Mouse (Mus musculus) kidney, postnatal 25 days (tissue): ENCODE measurements at regions not wholly inside any gene's neighbourhood (a gene's known extent, or its start where the extent isn't known, plus 50 kb on each side); places are given as distances from the start of the nearest gene placed in this dataset.
"Not testable (repeated sequence)": the region's sequence is repeated elsewhere in the genome, so short reads cannot be mapped to it uniquely, and the experiment has no call there.

Experiments used
- DNase-seq, 2 experiments: peaks; one replicate each; pipeline ENCODE4 v3.0.0; 2021; ENCODE audit warnings: mixed read lengths in 2 of 2

DNA sequence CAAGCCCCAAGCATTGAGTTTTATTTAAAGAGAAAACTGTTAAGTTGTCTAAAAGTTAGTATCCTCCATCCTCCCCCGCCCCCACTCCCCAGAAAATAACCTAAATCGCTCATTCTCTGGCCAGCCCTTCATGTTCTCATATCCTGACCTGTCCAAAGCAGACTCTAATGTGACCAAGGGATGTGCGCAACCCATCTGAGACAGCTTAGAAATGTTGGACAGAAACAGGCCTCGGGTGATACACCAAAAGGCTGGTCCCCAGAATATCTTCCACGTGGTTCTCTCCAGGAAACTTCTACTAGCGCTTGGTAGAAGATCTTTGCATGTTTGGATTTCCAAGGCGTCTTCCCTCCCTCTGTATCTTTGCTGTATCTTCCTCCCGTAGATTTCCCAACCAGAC is 482.8 kb downstream of the Tns1 start:
- DNase-seq: no peak

- DNase-seq: no peak
These were observed 483.4 kb downstream of the Tns1 start for GRCm38 (mm10) chr1:73640726-73641451.

GRCm38 (mm10) chr1:73635709-73636108 is 488.5 kb downstream of the Tns1 start:
- DNase-seq: no peak

- DNase-seq: no peak
These were observed 489.4 kb downstream of the Tns1 start for GRCm38 (mm10) chr1:73634871-73635270.

DNA sequence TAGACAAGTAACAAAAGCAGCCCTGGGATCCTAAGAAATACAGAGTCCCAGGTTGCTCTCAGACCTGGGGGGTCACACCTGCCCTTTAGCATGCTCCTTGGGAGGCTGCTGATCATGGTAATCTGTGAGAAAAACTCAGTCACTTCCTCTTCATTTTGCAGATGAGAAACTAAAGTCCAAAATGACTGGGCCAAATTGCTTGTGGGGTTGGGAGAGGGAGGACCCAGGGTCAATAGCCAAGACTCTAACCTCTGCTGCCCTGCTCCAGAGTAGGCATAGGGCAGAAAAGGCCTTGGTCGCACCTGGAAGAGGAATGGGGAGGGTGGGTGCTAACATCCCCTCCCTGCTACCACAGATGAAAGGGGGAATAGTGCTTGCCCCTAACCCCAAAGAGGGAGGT is 491.2 kb downstream of the Tns1 start:
- no peak for DNase-seq

- DNase-seq: peak; percentile 27 to 57
These were observed 493.9 kb downstream of the Tns1 start for GRCm38 (mm10) chr1:73630363-73630762.

GRCm38 (mm10) chr1:73625365-73625764 is 498.9 kb downstream of the Tns1 start:
- no peak for DNase-seq

GRCm38 (mm10) chr1:73621121-73621520 is 503.1 kb downstream of the Tns1 start:
- not testable (repeated sequence) for DNase-seq

DNA sequence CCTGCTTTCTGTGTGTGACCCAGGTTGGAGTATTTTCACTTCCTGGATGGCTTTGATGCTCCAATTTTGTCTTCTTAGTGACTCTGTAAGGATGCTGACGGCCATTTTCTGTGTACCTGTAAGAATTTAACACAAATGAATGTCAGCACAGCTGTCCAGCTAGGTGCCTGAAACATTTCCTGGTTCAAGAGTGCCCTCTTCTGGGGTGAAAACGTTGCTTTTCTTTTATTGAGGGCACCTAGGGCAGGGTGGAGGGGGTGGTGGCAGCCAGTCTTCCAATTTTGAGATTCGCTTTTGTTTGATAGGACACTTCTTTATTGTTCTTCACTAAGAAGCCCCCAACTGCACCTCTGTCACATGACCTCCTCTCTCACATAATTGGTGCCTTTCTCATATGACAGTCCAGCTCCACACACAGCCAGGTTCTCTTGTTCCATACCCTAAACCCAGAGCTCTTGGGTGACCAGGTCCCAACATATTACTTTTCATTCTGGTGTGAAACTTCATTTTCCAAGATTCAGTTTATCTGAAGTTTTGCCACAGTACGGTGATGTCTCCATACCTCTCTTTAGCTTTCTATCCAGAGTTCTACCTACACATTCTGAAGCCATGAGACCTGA is 505.6 kb downstream of the Tns1 start:
- DNase-seq: peak; percentile 59 to 81

GRCm38 (mm10) chr1:73593653-73594385 is 530.4 kb downstream of the Tns1 start:
- no peak for DNase-seq

GRCm38 (mm10) chr1:73591342-73592099 is 532.7 kb downstream of the Tns1 start:
- DNase-seq: peak; percentile 77 to 81

DNA sequence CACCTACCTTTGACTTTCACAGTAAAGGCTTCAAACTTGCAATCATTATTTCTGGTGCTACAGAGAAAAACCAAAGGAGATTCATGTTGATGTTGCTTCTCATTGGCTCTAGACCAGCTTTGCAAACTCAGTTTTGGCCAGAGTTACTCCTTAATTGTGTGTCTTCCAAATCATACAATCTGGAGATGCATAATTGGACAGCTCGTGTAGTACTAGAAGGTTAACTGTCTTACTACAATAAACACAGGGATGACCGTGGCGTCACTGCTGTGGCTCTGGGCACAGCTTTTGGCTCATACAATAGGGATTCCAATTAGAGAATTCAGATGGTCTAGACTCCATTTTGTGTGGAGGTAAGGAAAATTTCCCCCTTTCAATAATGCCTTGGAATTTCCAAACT is 544.6 kb downstream of the Tns1 start:
- DNase-seq: no peak

DNA sequence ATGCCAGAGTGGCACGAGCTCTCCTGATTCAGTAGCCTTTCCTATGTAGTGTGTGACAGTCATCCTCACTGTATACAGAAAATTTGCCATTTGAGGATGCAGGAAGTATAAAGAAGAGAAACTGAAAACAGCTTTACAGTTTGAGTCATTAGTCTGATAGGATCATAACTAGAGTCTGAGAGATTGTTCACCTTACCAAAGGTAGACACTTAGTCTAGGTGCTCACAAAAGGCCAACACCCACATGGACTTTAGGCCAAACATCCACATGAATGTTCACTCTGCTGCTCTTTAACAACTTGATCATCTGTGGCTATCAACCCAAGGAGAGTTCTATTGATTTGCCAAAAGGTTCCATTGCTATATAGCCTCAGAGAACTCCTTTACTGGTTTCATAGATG is 547.2 kb downstream of the Tns1 start:
- no peak for DNase-seq

DNA sequence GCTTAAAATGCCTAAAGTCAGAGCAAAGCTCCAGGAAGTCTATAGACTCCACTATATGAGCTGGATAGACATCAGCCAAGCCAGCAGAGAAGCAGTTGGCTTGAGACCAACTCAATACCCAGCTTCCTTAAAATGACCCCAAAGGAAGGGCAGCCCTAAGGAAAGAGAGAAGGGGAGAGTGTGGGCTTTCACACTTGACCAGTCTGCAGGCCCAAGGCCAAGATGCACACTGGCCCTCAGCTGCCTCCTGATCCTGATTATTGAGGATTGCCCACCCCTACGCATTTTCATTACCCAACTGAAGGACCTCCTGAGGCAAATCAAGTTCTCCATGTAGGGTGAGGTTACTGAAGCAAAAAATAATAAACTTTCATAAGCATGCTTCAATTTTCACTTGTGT is 548.6 kb downstream of the Tns1 start:
- DNase-seq: peak; percentile 19 to 65

GRCm38 (mm10) chr1:73570944-73571343 is 553.3 kb downstream of the Tns1 start:
- DNase-seq: no peak

GRCm38 (mm10) chr1:73566770-73567169 is 551.1 kb upstream of the Tnp1 start:
- DNase-seq: no peak

DNA sequence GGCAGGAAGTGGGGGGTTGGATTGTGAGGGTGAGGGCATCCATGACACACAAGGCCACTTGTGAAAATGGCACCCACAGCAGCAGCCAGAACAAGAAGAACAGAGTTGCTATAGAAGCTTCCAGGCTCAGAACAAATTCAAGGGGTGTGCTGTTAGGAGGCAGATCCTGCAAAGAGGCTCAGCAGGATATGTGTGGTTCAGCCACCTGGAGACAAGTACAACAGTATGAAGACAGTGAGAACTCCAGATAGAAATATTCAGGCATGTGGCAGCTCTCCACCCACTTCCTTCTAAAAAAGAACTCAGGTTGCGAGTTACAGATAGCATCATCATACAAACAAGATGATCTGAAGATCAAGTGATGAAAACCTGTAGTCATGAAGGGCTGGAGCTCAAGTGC is 544.9 kb upstream of the Tnp1 start:
- DNase-seq: no peak

GRCm38 (mm10) chr1:73547877-73548276 is 532.2 kb upstream of the Tnp1 start:
- DNase-seq: no peak

DNA sequence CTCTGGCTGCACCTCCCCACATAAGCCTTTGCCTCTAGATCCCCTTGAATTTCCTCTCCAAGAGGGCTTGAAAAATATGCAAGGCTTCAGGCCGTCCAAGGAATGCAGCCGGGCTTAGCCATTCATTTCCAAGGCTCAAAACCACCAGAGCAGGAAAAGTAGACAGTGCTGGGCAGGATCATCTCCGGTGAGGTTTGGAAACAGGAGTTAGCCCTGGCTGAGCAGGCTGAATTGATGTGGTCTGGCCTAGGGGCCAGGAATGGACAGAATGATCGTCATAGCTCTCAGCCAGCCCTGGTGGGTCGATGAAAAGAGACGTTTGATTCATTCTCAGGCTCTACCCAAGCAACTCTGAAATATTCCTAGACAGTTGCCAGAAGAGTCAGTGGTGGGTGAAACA is 529.7 kb upstream of the Tnp1 start:
- peak in 1 of 2 experiments; percentile 36 for DNase-seq

- peak; percentile 31 to 84 for DNase-seq
These were observed 525.7 kb upstream of the Tnp1 start for GRCm38 (mm10) chr1:73541371-73541770.

- peak in 1 of 2 experiments; percentile 55 for DNase-seq
These were observed 522.7 kb upstream of the Tnp1 start for GRCm38 (mm10) chr1:73538420-73538871.

GRCm38 (mm10) chr1:73535726-73536265 is 520.1 kb upstream of the Tnp1 start:
- DNase-seq: no peak

- no peak for DNase-seq
These were observed 517.8 kb upstream of the Tnp1 start for GRCm38 (mm10) chr1:73533526-73533925.
